Mouse (Mus musculus) cortical plate, adult 2 months (tissue): ENCODE results near the gene Mrnip.

Experiments
- CTCF ChIP-seq: fragments of 200-500 bp; IDR thresholded peaks from 2 replicates; pipeline ENCODE4 v1.5.1; 2011; ENCODE audit warnings: mild to moderate bottlenecking, control low read depth, low read length; ENCODE audit not compliant: insufficient read depth; ENCODE audit errors: extremely low read depth
- POLR2A ChIP-seq: fragments of 200-500 bp; IDR thresholded peaks from 2 replicates; pipeline ENCODE4 v1.6.1; 2011; ENCODE audit warnings: mild to moderate bottlenecking, low read length, control low read depth; ENCODE audit not compliant: insufficient read depth; ENCODE audit errors: extremely low read depth

DNA sequence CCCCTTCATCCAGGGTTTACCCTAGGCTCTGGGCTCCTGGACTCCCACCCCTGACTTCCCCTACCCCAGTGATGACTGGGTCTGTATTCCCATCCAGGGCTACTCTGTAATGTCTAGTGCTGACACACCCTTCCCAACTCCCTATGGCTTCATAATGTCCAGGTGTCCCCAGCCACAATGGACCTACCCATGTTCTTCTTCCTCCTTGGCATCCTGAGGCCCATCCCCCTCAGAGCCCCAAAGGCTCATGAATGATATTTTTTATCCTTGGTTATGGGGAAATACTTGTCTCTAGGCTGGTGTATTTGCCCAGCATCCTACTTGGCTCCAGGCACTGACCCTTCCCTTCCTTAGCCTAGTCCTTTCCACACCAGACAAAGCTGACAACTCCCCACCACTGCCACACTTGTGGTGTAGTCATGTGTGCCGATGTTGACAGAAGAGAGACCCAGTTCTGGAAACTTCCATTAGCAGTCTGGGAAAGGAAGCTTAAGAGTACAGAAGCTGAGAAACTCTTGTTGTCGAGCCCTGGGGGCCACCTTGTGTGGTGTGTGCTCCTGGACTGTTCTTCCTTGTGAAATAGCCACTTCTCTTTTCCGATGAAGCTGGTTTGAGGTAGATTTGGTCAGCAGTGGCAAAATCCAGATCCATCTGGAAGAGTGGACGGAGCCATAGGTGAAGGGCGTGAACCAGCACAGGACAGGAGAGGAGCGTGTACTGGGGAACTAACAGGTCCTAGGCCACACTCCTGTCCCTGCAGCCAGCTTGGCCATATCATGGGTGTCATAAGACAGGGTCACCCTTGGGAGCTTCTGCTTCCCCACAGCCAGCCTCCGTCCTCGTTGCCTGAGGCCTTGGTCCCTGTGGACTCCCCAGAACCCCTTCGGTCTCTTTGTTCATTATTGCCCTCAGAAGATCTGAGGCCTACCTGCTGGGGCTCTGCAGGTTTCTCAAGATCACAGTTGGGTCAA, 64.9 kb downstream of the Mrnip start:
- TF ChIP-seq POLR2A (no peak), CTCF (no peak)
